Mouse (Mus musculus) lung, postnatal 10 days (tissue): ENCODE measurements around the gene Selplg.

Experiments used
- DNase-seq: peaks from one replicate; pipeline ENCODE4 v3.0.0; 2021

Selplg gene

GRCm38 (mm10) chr5:113815638-113816152 is 16.7 kb downstream of the Selplg start:
- DNase-seq: peak; percentile 82

- no peak for DNase-seq
These were observed 17.4 kb downstream of the Selplg start for GRCm38 (mm10) chr5:113815041-113815389.

- DNase-seq: no peak
These were observed 18.1 kb downstream of the Selplg start for GRCm38 (mm10) chr5:113814111-113815040.

GRCm38 (mm10) chr5:113813608-113814007 is 18.8 kb downstream of the Selplg start:
- DNase-seq: no peak

GRCm38 (mm10) chr5:113812638-113813037 is 19.8 kb downstream of the Selplg start:
- no peak for DNase-seq

GRCm38 (mm10) chr5:113811824-113812420 is 20.5 kb downstream of the Selplg start:
- peak; percentile 57 for DNase-seq

- no peak for DNase-seq
These were observed 22.3 kb downstream of the Selplg start for GRCm38 (mm10) chr5:113810111-113810510.

- peak; percentile 50 for DNase-seq
These were observed 24.3 kb downstream of the Selplg start for GRCm38 (mm10) chr5:113808177-113808576.

GRCm38 (mm10) chr5:113807712-113808111 is 24.7 kb downstream of the Selplg start:
- DNase-seq: no peak

GRCm38 (mm10) chr5:113806414-113806813 is 26.0 kb downstream of the Selplg start:
- no peak for DNase-seq

- DNase-seq: no peak
These were observed 27.1 kb downstream of the Selplg start for GRCm38 (mm10) chr5:113805301-113805700.

GRCm38 (mm10) chr5:113804395-113804966 is 28.0 kb downstream of the Selplg start:
- DNase-seq: no peak

- peak; percentile 83 for DNase-seq
These were observed 32.2 kb downstream of the Selplg start, which contains the start of gene Tmem119 for GRCm38 (mm10) chr5:113800280-113800679. Gene Tmem119, minus strand, starts transcription at chr5:113800516.

- no peak for DNase-seq
These were observed 32.8 kb downstream of the Selplg start for GRCm38 (mm10) chr5:113799691-113800090.

- DNase-seq: no peak
These were observed 33.9 kb downstream of the Selplg start for GRCm38 (mm10) chr5:113798525-113798924.

GRCm38 (mm10) chr5:113797149-113797882 is 35.1 kb downstream of the Selplg start:
- DNase-seq: no peak

- DNase-seq: peak; percentile 68
These were observed 35.9 kb downstream of the Selplg start for GRCm38 (mm10) chr5:113796401-113797148.

- DNase-seq: no peak
These were observed 41.0 kb downstream of the Selplg start for GRCm38 (mm10) chr5:113791197-113792095.

GRCm38 (mm10) chr5:113790453-113791196 is 41.8 kb downstream of the Selplg start:
- peak; percentile 56 for DNase-seq
